Mouse (Mus musculus) stomach, embryonic 16.5 days (tissue): Measurements from ENCODE around the gene Fmo5. TPM values are rescaled to one million over a fixed set of nuclear protein-coding genes. Genes with fewer than 3 reads are reported as not detected.

ENCODE experiments used
- ATAC-seq: fragments of 200-750 bp; cut with Nextera tagmentation; 2 replicates; pipeline ENCODE4 v1.8.0; 2017; ENCODE audit warnings: moderate number of reproducible peaks, moderate TSS enrichment; ENCODE audit not compliant: insufficient read depth, low FRiP score
- H3K27ac ChIP-seq: fragments of 300-500 bp; sonication (generic); 2 replicates; pipeline ENCODE4 v1.5.1; 2014; ENCODE audit warnings: low read length
- H3K27me3 ChIP-seq: fragments of 300-500 bp; sonication (generic); 2 replicates; pipeline ENCODE4 v1.6.1; 2014; ENCODE audit warnings: low read length, control low read depth, mixed read lengths; ENCODE audit not compliant: control insufficient read depth, insufficient read depth
- H3K36me3 ChIP-seq: fragments of 300-500 bp; sonication (generic); 2 replicates; pipeline ENCODE4 v1.6.1; 2014; ENCODE audit warnings: low read length; ENCODE audit not compliant: control insufficient read depth, insufficient read depth
- H3K4me1 ChIP-seq: fragments of 300-500 bp; sonication (generic); 2 replicates; pipeline ENCODE4 v1.6.1; 2014; ENCODE audit warnings: low read length, control low read depth, mixed read lengths; ENCODE audit not compliant: control insufficient read depth, insufficient read depth
- H3K4me2 ChIP-seq: fragments of 300-500 bp; sonication (generic); 2 replicates; pipeline ENCODE4 v1.6.1; 2014; ENCODE audit warnings: low read depth, low read length, mixed read lengths
- H3K4me3 ChIP-seq: fragments of 300-500 bp; sonication (generic); replicated peaks from 2 replicates; pipeline ENCODE4 v1.5.1; 2014; ENCODE audit warnings: mild to moderate bottlenecking, low read length
- H3K9ac ChIP-seq: fragments of 300-500 bp; sonication (generic); 2 replicates; pipeline ENCODE4 v1.6.1; 2014; ENCODE audit warnings: low read length
- H3K9me3 ChIP-seq: fragments of 300-500 bp; sonication (generic); replicated peaks from 2 replicates; pipeline ENCODE4 v1.6.1; 2016; ENCODE audit warnings: low read length, control low read depth; ENCODE audit not compliant: control insufficient read depth
- whole genome bisulfite sequencing: fragments of 180-500 bp; shearing (Covaris S2); extraction: QIAGEN DNeasy Blood & Tissue Kit; methylation state at CpG from one replicate; pipeline ENCODE4 v1.1.7; 2014; 5-methylcytosine and 5-hydroxymethylcytosine counted together
- polyA plus RNA-seq: library from polyadenylated mRNA; unstranded; fragments of >200 nt; fragmentation: Nextera tagmentation; extraction: Ambion mirVana; gene quantifications from 2 replicates; pipeline ENCODE4 v1.2.1, GENCODE M21; 2015

The Fmo5 gene
- polyA plus RNA-seq, 1 experiment from 2014 or later: 10.4 TPM

GRCm38 (mm10) chr3:97649022-97649421 is 20.4 kb downstream of the Fmo5 start:
- no peaks in the 10 kb centered on the region for H3K9me3 ChIP-seq
- WGBS: 56% methylated on average over 3 of the region's 3 CpGs
- ATAC-seq: no peak
- H3K27ac ChIP-seq: no peak overlapping the region
- H3K9ac ChIP-seq: no peak overlapping the region
- no peaks in the 10 kb centered on the region for H3K27me3 ChIP-seq
- H3K4me2 ChIP-seq: no peak overlapping the region
- H3K4me3 ChIP-seq: no peak overlapping the region
- no peaks in the 10 kb centered on the region for H3K4me1 ChIP-seq
- no peaks in the 10 kb centered on the region for H3K36me3 ChIP-seq

- ATAC-seq: no peak
- H3K4me3 ChIP-seq: no peak overlapping the region
- H3K4me1 ChIP-seq: no peaks in the 10 kb centered on the region
- no peaks in the 10 kb centered on the region for H3K27me3 ChIP-seq
- no peak overlapping the region for H3K27ac ChIP-seq
- no peaks in the 10 kb centered on the region for H3K9me3 ChIP-seq
- H3K9ac ChIP-seq: no peak overlapping the region
- no peaks in the 10 kb centered on the region for H3K36me3 ChIP-seq
- no peak overlapping the region for H3K4me2 ChIP-seq
- 66% methylated on average over 6 of the region's 6 CpGs for WGBS
Measured at GRCm38 (mm10) chr3:97649469-97649868, 20.9 kb downstream of the Fmo5 start.

- WGBS: 73% methylated on average over 10 of the region's 10 CpGs
- no peaks in the 10 kb centered on the region for H3K36me3 ChIP-seq
- no peak overlapping the region for H3K4me2 ChIP-seq
- no peak for ATAC-seq
- H3K9me3 ChIP-seq: 0 out of 2 replicates have a peak, but pooled peaks cover 2% of the 10 kb centered on the region
- H3K27me3 ChIP-seq: no peaks in the 10 kb centered on the region
- no peaks in the 10 kb centered on the region for H3K4me1 ChIP-seq
- no peak overlapping the region for H3K27ac ChIP-seq
- H3K4me3 ChIP-seq: no peak overlapping the region
- no peak overlapping the region for H3K9ac ChIP-seq
Measured at GRCm38 (mm10) chr3:97651604-97652003, 23.0 kb downstream of the Fmo5 start.

- no peaks in the 10 kb centered on the region for H3K27me3 ChIP-seq
- 0 out of 2 replicates have a peak, but pooled peaks cover under 1% of the 10 kb centered on the region for H3K4me1 ChIP-seq
- no peaks in the 10 kb centered on the region for H3K36me3 ChIP-seq
- 0 out of 2 replicates have a peak, but pooled peaks cover 2% of the 10 kb centered on the region for H3K9me3 ChIP-seq
- no peak overlapping the region for H3K4me2 ChIP-seq
- no peak overlapping the region for H3K4me3 ChIP-seq
- H3K9ac ChIP-seq: no peak overlapping the region
- ATAC-seq: no peak
- 91% methylated on average over 5 of the region's 5 CpGs for WGBS
- no peak overlapping the region for H3K27ac ChIP-seq
Measured at GRCm38 (mm10) chr3:97653781-97654180, 25.2 kb downstream of the Fmo5 start.

GRCm38 (mm10) chr3:97654901-97655300 is 26.3 kb downstream of the Fmo5 start:
- no peak for ATAC-seq
- no peak overlapping the region for H3K27ac ChIP-seq
- 0 out of 2 replicates have a peak, but pooled peaks cover 2% of the 10 kb centered on the region for H3K9me3 ChIP-seq
- no peak overlapping the region for H3K4me3 ChIP-seq
- H3K4me2 ChIP-seq: no peak overlapping the region
- peaks cover 11% of the 10 kb centered on the region for H3K4me1 ChIP-seq
- WGBS: 84% methylated on average over 8 of the region's 8 CpGs
- H3K36me3 ChIP-seq: no peaks in the 10 kb centered on the region
- H3K27me3 ChIP-seq: no peaks in the 10 kb centered on the region
- no peak overlapping the region for H3K9ac ChIP-seq

- 2% methylated on average over 51 of the region's 51 CpGs for WGBS
- Histone ChIP-seq H3K27ac (peak within 1 kb of the TSS; percentile 72), H3K4me1 (peaks cover 12% of the 10 kb centered on the region), H3K27me3 (no peaks in the 10 kb centered on the region), H3K9ac (peak within 1 kb of the TSS; percentile 85), H3K4me3 (peak within 1 kb of the TSS; percentile 71), H3K9me3 (0 out of 2 replicates have a peak, but pooled peaks cover 2% of the 10 kb centered on the region), H3K36me3 (no peaks in the 10 kb centered on the region), H3K4me2 (peak within 1 kb of the TSS; percentile 85)
- peak; percentile 96 for ATAC-seq
Measured at GRCm38 (mm10) chr3:97657655-97658411, 29.2 kb downstream of the Fmo5 start, which contains the start of gene Prkab2. TSS of gene Prkab2 (plus strand) at chr3:97658193.

GRCm38 (mm10) chr3:97658426-97659193 is 30.0 kb downstream of the Fmo5 start:
- H3K9ac ChIP-seq: peak overlapping the region; percentile 85
- peak overlapping the region; percentile 72 for H3K27ac ChIP-seq
- H3K27me3 ChIP-seq: no peaks in the 10 kb centered on the region
- H3K36me3 ChIP-seq: no peaks in the 10 kb centered on the region
- peaks cover 12% of the 10 kb centered on the region for H3K4me1 ChIP-seq
- H3K4me2 ChIP-seq: peak overlapping the region; percentile 85
- peak; percentile 83; the same call in 1 of the 2 replicates for ATAC-seq
- 0 out of 2 replicates have a peak, but pooled peaks cover 2% of the 10 kb centered on the region for H3K9me3 ChIP-seq
- peak overlapping the region; percentile 71 for H3K4me3 ChIP-seq
- under 1% methylated on average over 49 of the region's 50 CpGs for WGBS

- Histone ChIP-seq H3K9me3 (0 out of 2 replicates have a peak, but pooled peaks cover 2% of the 10 kb centered on the region), H3K4me1 (peaks cover 12% of the 10 kb centered on the region), H3K4me3 (peak overlapping the region; percentile 71; the same call in 1 of the 2 replicates), H3K9ac (peak overlapping the region; percentile 85), H3K27ac (0 out of 2 replicates have a peak overlapping the region, but pooled peaks have one; percentile 10), H3K36me3 (0 out of 2 replicates have a peak, but pooled peaks cover 2% of the 10 kb centered on the region), H3K4me2 (peak overlapping the region; percentile 85; the same call in 1 of the 2 replicates), H3K27me3 (no peaks in the 10 kb centered on the region)
- no peak for ATAC-seq
- WGBS: 82% methylated on average over 7 of the region's 7 CpGs
Measured at GRCm38 (mm10) chr3:97659746-97660145, 31.1 kb downstream of the Fmo5 start.

- Histone ChIP-seq H3K27ac (no peak overlapping the region), H3K36me3 (0 out of 2 replicates have a peak, but pooled peaks cover 3% of the 10 kb centered on the region), H3K4me2 (no peak overlapping the region), H3K27me3 (no peaks in the 10 kb centered on the region), H3K4me1 (peaks cover 12% of the 10 kb centered on the region), H3K9ac (no peak overlapping the region), H3K4me3 (no peak overlapping the region), H3K9me3 (no peaks in the 10 kb centered on the region)
- WGBS: 52% methylated on average over 8 of the region's 8 CpGs
- ATAC-seq: no peak
Measured at GRCm38 (mm10) chr3:97661206-97661605, 32.6 kb downstream of the Fmo5 start.
